Mouse (Mus musculus) limb, embryonic 13.5 days (tissue): ENCODE measurements at regions not wholly inside any gene's neighbourhood (a gene's known extent, or its start where the extent isn't known, plus 50 kb on each side); places are given as distances from the start of the nearest gene placed in this dataset.

Experiments
- ATAC-seq: fragments of 200-750 bp; cut with Nextera tagmentation; 2 replicates; pipeline ENCODE4 v1.8.0; 2017; ENCODE audit warnings: low read depth, moderate number of reproducible peaks, moderate TSS enrichment; ENCODE audit not compliant: low FRiP score
- H3K27ac ChIP-seq: fragments of 300-500 bp; sonication (generic); 2 replicates; pipeline ENCODE4 v1.5.1; 2015; ENCODE audit warnings: inconsistent platforms, mild to moderate bottlenecking, moderate library complexity
- H3K27me3 ChIP-seq: fragments of 300-500 bp; sonication (generic); 2 replicates; pipeline ENCODE4 v1.6.1; 2015; ENCODE audit warnings: mild to moderate bottlenecking, inconsistent platforms
- H3K36me3 ChIP-seq: fragments of 300-500 bp; sonication (generic); 2 replicates; pipeline ENCODE4 v1.6.1; 2015; ENCODE audit warnings: inconsistent platforms, mild to moderate bottlenecking, moderate library complexity
- H3K4me1 ChIP-seq: fragments of 300-500 bp; sonication (generic); 2 replicates; pipeline ENCODE4 v1.6.1; 2015; ENCODE audit warnings: inconsistent platforms
- H3K4me2 ChIP-seq: fragments of 300-500 bp; sonication (generic); replicated peaks from 2 replicates; pipeline ENCODE4 v1.6.1; 2015; ENCODE audit warnings: inconsistent platforms, mild to moderate bottlenecking, moderate library complexity
- H3K4me3 ChIP-seq: fragments of 300-500 bp; sonication (generic); 2 replicates; pipeline ENCODE4 v1.5.1; 2015; ENCODE audit warnings: moderate library complexity, mild to moderate bottlenecking, inconsistent platforms
- H3K9ac ChIP-seq: fragments of 300-500 bp; sonication (generic); 2 replicates; pipeline ENCODE4 v1.6.1; 2015; ENCODE audit warnings: mild to moderate bottlenecking, inconsistent platforms
- H3K9me3 ChIP-seq: fragments of 300-500 bp; sonication (generic); 2 replicates; pipeline ENCODE4 v1.6.1; 2016; ENCODE audit warnings: inconsistent platforms
- WGBS: fragments of 180-500 bp; shearing (Covaris S2); methylation state at CpG from one replicate; pipeline ENCODE4 v1.1.7; 2015; 5-methylcytosine and 5-hydroxymethylcytosine counted together

GRCm38 (mm10) chr5:148774446-148774845 lies 154.7 kb downstream of the Katnal1 start:
- no peaks in the 10 kb centered on the region; the same call in 1 of the 2 replicates for H3K9me3 ChIP-seq
- no peak overlapping the region for H3K27ac ChIP-seq
- H3K4me2 ChIP-seq: no peak overlapping the region
- no peak for ATAC-seq
- H3K4me3 ChIP-seq: no peak overlapping the region
- H3K36me3 ChIP-seq: no peaks in the 10 kb centered on the region
- no peaks in the 10 kb centered on the region for H3K27me3 ChIP-seq
- H3K9ac ChIP-seq: no peak overlapping the region
- H3K4me1 ChIP-seq: peaks cover 10% of the 10 kb centered on the region; the same call in 1 of the 2 replicates
- WGBS: 63% methylated on average over 3 of the region's 3 CpGs

GRCm38 (mm10) chr5:148769452-148769851 lies 159.7 kb downstream of the Katnal1 start:
- no peak overlapping the region for H3K4me2 ChIP-seq
- no peaks in the 10 kb centered on the region for H3K27me3 ChIP-seq
- ATAC-seq: no peak
- no peak overlapping the region for H3K9ac ChIP-seq
- no peak overlapping the region for H3K27ac ChIP-seq
- WGBS: 85% methylated on average over 4 of the region's 4 CpGs
- peaks cover 14% of the 10 kb centered on the region for H3K4me1 ChIP-seq
- H3K4me3 ChIP-seq: no peak overlapping the region
- H3K9me3 ChIP-seq: no peaks in the 10 kb centered on the region; the same call in 1 of the 2 replicates
- no peaks in the 10 kb centered on the region for H3K36me3 ChIP-seq

GRCm38 (mm10) chr5:148768346-148768745 lies 160.8 kb downstream of the Katnal1 start:
- Histone ChIP-seq H3K4me2 (no peak overlapping the region), H3K27me3 (no peaks in the 10 kb centered on the region), H3K9me3 (peaks cover 5% of the 10 kb centered on the region; the same call in 1 of the 2 replicates), H3K4me3 (no peak overlapping the region), H3K27ac (no peak overlapping the region), H3K36me3 (no peaks in the 10 kb centered on the region), H3K4me1 (peaks cover 14% of the 10 kb centered on the region), H3K9ac (no peak overlapping the region)
- WGBS: 52% methylated on average over 7 of the region's 7 CpGs
- no peak for ATAC-seq

GRCm38 (mm10) chr5:148765993-148766392 lies 163.1 kb downstream of the Katnal1 start:
- ATAC-seq: no peak
- Histone ChIP-seq H3K4me1 (peaks cover 11% of the 10 kb centered on the region), H3K9me3 (peaks cover 5% of the 10 kb centered on the region; the same call in 1 of the 2 replicates), H3K36me3 (no peaks in the 10 kb centered on the region), H3K4me2 (no peak overlapping the region), H3K27me3 (no peaks in the 10 kb centered on the region), H3K4me3 (no peak overlapping the region), H3K27ac (no peak overlapping the region), H3K9ac (no peak overlapping the region)
- WGBS: 95% methylated on average over 7 of the region's 7 CpGs

- H3K27me3 ChIP-seq: 0 out of 2 replicates have a peak, but pooled peaks cover 3% of the 10 kb centered on the region
- ATAC-seq: no peak
- peaks cover 5% of the 10 kb centered on the region; the same call in 1 of the 2 replicates for H3K9me3 ChIP-seq
- WGBS: 39% methylated on average over 9 of the region's 9 CpGs
- peaks cover 38% of the 10 kb centered on the region for H3K4me1 ChIP-seq
- no peak overlapping the region for H3K4me2 ChIP-seq
- no peak overlapping the region for H3K4me3 ChIP-seq
- H3K36me3 ChIP-seq: no peaks in the 10 kb centered on the region
- H3K9ac ChIP-seq: no peak overlapping the region
- no peak overlapping the region for H3K27ac ChIP-seq
Observed at GRCm38 (mm10) chr5:148760108-148760507, 169.0 kb downstream of the Katnal1 start.

GRCm38 (mm10) chr5:148758786-148759185 lies 170.3 kb downstream of the Katnal1 start:
- ATAC-seq: no peak
- 50% methylated on average over 7 of the region's 7 CpGs for WGBS

GRCm38 (mm10) chr5:148757715-148758114 lies 171.4 kb downstream of the Katnal1 start:
- no peak for ATAC-seq
- Histone ChIP-seq H3K27me3 (0 out of 2 replicates have a peak, but pooled peaks cover 3% of the 10 kb centered on the region), H3K4me3 (no peak overlapping the region), H3K27ac (0 out of 2 replicates have a peak overlapping the region, but pooled peaks have one; percentile 7), H3K9ac (no peak overlapping the region), H3K9me3 (peaks cover 3% of the 10 kb centered on the region; the same call in 1 of the 2 replicates), H3K4me1 (peaks cover 38% of the 10 kb centered on the region), H3K36me3 (no peaks in the 10 kb centered on the region), H3K4me2 (no peak overlapping the region)
- 61% methylated on average over 5 of the region's 5 CpGs for WGBS

More at GRCm38 (mm10) chr5:148758786-148759185, 170.3 kb downstream of the Katnal1 start:
- Histone ChIP-seq H3K4me1 (peaks cover 38% of the 10 kb centered on the region), H3K27me3 (0 out of 2 replicates have a peak, but pooled peaks cover 3% of the 10 kb centered on the region), H3K36me3 (no peaks in the 10 kb centered on the region), H3K9ac (no peak overlapping the region), H3K4me2 (no peak overlapping the region), H3K27ac (no peak overlapping the region), H3K9me3 (peaks cover 3% of the 10 kb centered on the region; the same call in 1 of the 2 replicates), H3K4me3 (no peak overlapping the region)

- Histone ChIP-seq H3K27me3 (0 out of 2 replicates have a peak, but pooled peaks cover 3% of the 10 kb centered on the region), H3K4me2 (no peak overlapping the region), H3K27ac (peak overlapping the region; percentile 52; the same call in 1 of the 2 replicates), H3K4me3 (no peak overlapping the region), H3K9ac (no peak overlapping the region), H3K4me1 (peaks cover 38% of the 10 kb centered on the region), H3K9me3 (peaks cover 3% of the 10 kb centered on the region; the same call in 1 of the 2 replicates), H3K36me3 (no peaks in the 10 kb centered on the region)
- 43% methylated on average over 8 of the region's 8 CpGs for WGBS
- peak; percentile 66; the same call in 1 of the 2 replicates for ATAC-seq
Observed at GRCm38 (mm10) chr5:148757236-148757635, 171.9 kb downstream of the Katnal1 start.

- no peak overlapping the region for H3K4me2 ChIP-seq
- H3K27me3 ChIP-seq: 0 out of 2 replicates have a peak, but pooled peaks cover 3% of the 10 kb centered on the region
- ATAC-seq: peak; percentile 59; the same call in 1 of the 2 replicates
- 65% methylated on average over 16 of the region's 16 CpGs for WGBS
- H3K4me3 ChIP-seq: no peak overlapping the region
- peaks cover 38% of the 10 kb centered on the region for H3K4me1 ChIP-seq
- peak overlapping the region; percentile 52; the same call in 1 of the 2 replicates for H3K27ac ChIP-seq
- H3K36me3 ChIP-seq: no peaks in the 10 kb centered on the region
- H3K9me3 ChIP-seq: peaks cover 5% of the 10 kb centered on the region; the same call in 1 of the 2 replicates
- H3K9ac ChIP-seq: no peak overlapping the region
Observed at GRCm38 (mm10) chr5:148756246-148756930, 172.7 kb downstream of the Katnal1 start.

- WGBS: 93% methylated on average over 8 of the region's 8 CpGs
- no peak for ATAC-seq
- H3K9ac ChIP-seq: no peak overlapping the region
Observed at GRCm38 (mm10) chr5:148755807-148756206, 173.3 kb downstream of the Katnal1 start.

GRCm38 (mm10) chr5:148754896-148755295 lies 174.2 kb downstream of the Katnal1 start:
- 75% methylated on average over 10 of the region's 10 CpGs for WGBS
- Histone ChIP-seq H3K27ac (no peak overlapping the region), H3K27me3 (0 out of 2 replicates have a peak, but pooled peaks cover 3% of the 10 kb centered on the region), H3K9me3 (peaks cover 5% of the 10 kb centered on the region; the same call in 1 of the 2 replicates), H3K4me3 (no peak overlapping the region), H3K4me1 (peaks cover 32% of the 10 kb centered on the region), H3K36me3 (no peaks in the 10 kb centered on the region), H3K9ac (no peak overlapping the region), H3K4me2 (no peak overlapping the region)
- no peak for ATAC-seq

More at GRCm38 (mm10) chr5:148755807-148756206, 173.3 kb downstream of the Katnal1 start:
- peaks cover 38% of the 10 kb centered on the region for H3K4me1 ChIP-seq
- peaks cover 5% of the 10 kb centered on the region; the same call in 1 of the 2 replicates for H3K9me3 ChIP-seq
- H3K36me3 ChIP-seq: no peaks in the 10 kb centered on the region
- 0 out of 2 replicates have a peak, but pooled peaks cover 3% of the 10 kb centered on the region for H3K27me3 ChIP-seq
- H3K4me3 ChIP-seq: no peak overlapping the region
- H3K27ac ChIP-seq: no peak overlapping the region
- no peak overlapping the region for H3K4me2 ChIP-seq

GRCm38 (mm10) chr5:148754363-148754762 lies 174.8 kb downstream of the Katnal1 start:
- WGBS: 91% methylated on average over 6 of the region's 6 CpGs
- no peak for ATAC-seq

More at GRCm38 (mm10) chr5:148754363-148754762, 174.8 kb downstream of the Katnal1 start:
- H3K4me2 ChIP-seq: no peak overlapping the region
- H3K27ac ChIP-seq: no peak overlapping the region
- H3K4me1 ChIP-seq: peaks cover 28% of the 10 kb centered on the region
- H3K9me3 ChIP-seq: peaks cover 5% of the 10 kb centered on the region; the same call in 1 of the 2 replicates
- no peaks in the 10 kb centered on the region for H3K36me3 ChIP-seq
- H3K4me3 ChIP-seq: no peak overlapping the region
- H3K9ac ChIP-seq: no peak overlapping the region
- 0 out of 2 replicates have a peak, but pooled peaks cover 3% of the 10 kb centered on the region for H3K27me3 ChIP-seq
